Mouse (Mus musculus): Measurements from ENCODE around the gene Cbr2. TPM values are rescaled to one million over a fixed set of nuclear protein-coding genes. Genes with fewer than 3 reads are reported as not detected.

Cbr2 gene
- polyA plus RNA-seq, 1 experiment from 2014 or later: 0.51 TPM

- 54% methylated on average over 12 of the region's 12 CpGs for WGBS
Observed at GRCm38 (mm10) chr11:120727564-120727963, 4.3 kb downstream of the Cbr2 start.

DNA sequence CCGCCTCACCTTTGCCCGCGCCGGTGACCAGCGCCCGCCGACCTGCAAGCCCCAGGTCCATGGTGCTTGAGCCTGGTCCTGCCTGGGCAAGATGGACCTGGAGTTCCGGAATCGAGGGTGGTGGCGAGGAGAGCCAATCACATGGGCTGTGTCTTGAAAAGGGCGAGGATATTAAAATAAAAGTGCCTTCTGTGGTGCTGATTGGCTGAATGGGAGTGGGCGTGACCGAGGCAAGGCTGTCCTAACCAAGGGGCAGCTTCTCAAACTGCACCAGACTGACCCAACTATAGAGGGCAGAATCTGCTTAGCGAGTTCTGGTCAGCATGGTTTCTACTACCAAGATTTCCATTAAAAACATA lies 4.8 kb downstream of the Cbr2 start, which contains the start of gene Dcxr:
TSS of gene Dcxr (minus strand) at position 113 of the 359 bp plus-strand sequence.
- Histone ChIP-seq H3K9ac (replicated peaks; ENCODE audit: low read length) (peak within 1 kb of the TSS; percentile 57), H3K4me2 (ENCODE audit: low read length) (peak within 1 kb of the TSS; percentile 80), H3K27me3 (ENCODE audit: control insufficient read depth, insufficient read depth, low read length) (no peaks in the 10 kb centered on the region), H3K9me3 (ENCODE audit: control insufficient read depth, low read length) (no peaks in the 10 kb centered on the region), H3K4me1 (ENCODE audit: control insufficient read depth, insufficient read depth, low read length) (peaks cover 11% of the 10 kb centered on the region), H3K27ac (replicated peaks; ENCODE audit: low read depth, low read length) (no peak within 1 kb of the TSS), H3K36me3 (ENCODE audit: control insufficient read depth, insufficient read depth, low read length) (no peaks in the 10 kb centered on the region), H3K4me3 (replicated peaks; ENCODE audit: low read depth, low read length) (peak within 1 kb of the TSS; percentile 41)
- ATAC-seq (ENCODE audit: low FRiP score, low TSS enrichment) (peak; percentile 71), DNase-seq (peak; percentile 78)
- WGBS: under 1% methylated on average over 14 of the region's 14 CpGs

More at GRCm38 (mm10) chr11:120727564-120727963, 4.3 kb downstream of the Cbr2 start:
- H3K36me3 ChIP-seq (ENCODE audit: control insufficient read depth, insufficient read depth, low read length): no peaks in the 10 kb centered on the region
- DNase-seq (no peak), ATAC-seq (ENCODE audit: low FRiP score, low TSS enrichment) (no peak)
- no peak overlapping the region for H3K4me3 ChIP-seq (replicated peaks; ENCODE audit: low read depth, low read length)
- H3K4me2 ChIP-seq (ENCODE audit: low read length): no peak overlapping the region
- peaks cover 7% of the 10 kb centered on the region for H3K4me1 ChIP-seq (ENCODE audit: control insufficient read depth, insufficient read depth, low read length)
- no peak overlapping the region for H3K27ac ChIP-seq (replicated peaks; ENCODE audit: low read depth, low read length)
- H3K9ac ChIP-seq (replicated peaks; ENCODE audit: low read length): no peak overlapping the region
- no peaks in the 10 kb centered on the region for H3K9me3 ChIP-seq (ENCODE audit: control insufficient read depth, low read length)
- no peaks in the 10 kb centered on the region for H3K27me3 ChIP-seq (ENCODE audit: control insufficient read depth, insufficient read depth, low read length)

DNA sequence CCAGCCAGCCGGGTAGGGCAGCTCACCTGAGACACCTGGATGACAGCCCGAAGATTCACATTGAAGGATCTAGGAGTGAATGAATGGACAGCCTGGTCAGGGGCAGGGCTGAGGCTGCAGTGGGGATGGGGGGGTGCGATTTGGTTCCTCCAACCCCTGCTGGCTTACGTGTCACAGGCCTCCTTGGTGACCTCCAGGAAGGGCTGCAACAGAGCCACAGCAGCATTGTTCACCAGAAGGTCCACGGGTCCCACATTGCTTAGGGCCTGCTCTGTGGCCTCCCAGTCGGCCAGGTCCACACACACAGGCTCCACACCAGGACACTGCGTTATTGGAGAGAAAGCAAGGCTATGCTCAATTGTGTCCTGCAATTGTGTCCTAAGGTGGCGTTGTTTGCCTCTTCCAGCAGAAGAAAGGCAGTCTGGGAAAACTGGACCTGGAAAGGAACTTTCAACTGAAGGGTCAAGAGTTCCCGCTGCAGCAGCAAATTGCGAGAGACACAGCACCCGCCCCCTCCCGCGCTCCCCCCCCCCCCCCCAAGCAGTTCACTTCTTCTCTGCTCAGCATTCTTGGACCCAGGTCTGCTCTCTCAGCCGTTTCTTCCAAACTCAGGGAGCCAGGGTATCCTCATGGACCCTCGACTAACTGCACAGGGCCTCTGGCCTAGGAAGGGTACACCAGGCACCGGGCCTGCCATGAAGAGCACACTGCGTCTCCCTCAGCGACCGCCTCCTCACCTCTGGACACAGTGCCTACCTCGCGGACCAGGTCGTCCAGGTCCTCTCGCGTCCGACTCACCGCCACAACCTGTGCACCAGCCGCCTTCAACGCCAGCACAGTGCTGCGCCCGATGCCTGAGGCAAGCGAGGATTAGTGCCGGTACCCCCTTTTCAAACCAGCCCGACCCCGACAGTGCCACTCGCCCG lies 5.4 kb downstream of the Cbr2 start:
- H3K27ac ChIP-seq (replicated peaks; ENCODE audit: low read depth, low read length): no peak overlapping the region
- DNase-seq: no peak
- peaks cover 13% of the 10 kb centered on the region for H3K4me1 ChIP-seq (ENCODE audit: control insufficient read depth, insufficient read depth, low read length)
- peak overlapping the region; percentile 41 for H3K4me3 ChIP-seq (replicated peaks; ENCODE audit: low read depth, low read length)
- peak; percentile 9 for ATAC-seq (ENCODE audit: low FRiP score, low TSS enrichment)
- no peaks in the 10 kb centered on the region for H3K36me3 ChIP-seq (ENCODE audit: control insufficient read depth, insufficient read depth, low read length)
- 18% methylated on average over 34 of the region's 36 CpGs for WGBS
- no peaks in the 10 kb centered on the region for H3K27me3 ChIP-seq (ENCODE audit: control insufficient read depth, insufficient read depth, low read length)
- no peaks in the 10 kb centered on the region for H3K9me3 ChIP-seq (ENCODE audit: control insufficient read depth, low read length)
- peak overlapping the region; percentile 80 for H3K4me2 ChIP-seq (ENCODE audit: low read length)
- peak overlapping the region; percentile 57 for H3K9ac ChIP-seq (replicated peaks; ENCODE audit: low read length)

GRCm38 (mm10) chr11:120723509-120723908 lies 8.4 kb downstream of the Cbr2 start:
- no peaks in the 10 kb centered on the region for H3K27me3 ChIP-seq (ENCODE audit: control insufficient read depth, insufficient read depth, low read length)
- no peak overlapping the region for H3K9ac ChIP-seq (replicated peaks; ENCODE audit: low read length)
- WGBS: 84% methylated on average over 7 of the region's 7 CpGs
- peaks cover 12% of the 10 kb centered on the region for H3K36me3 ChIP-seq (ENCODE audit: control insufficient read depth, insufficient read depth, low read length)
- no peaks in the 10 kb centered on the region for H3K9me3 ChIP-seq (ENCODE audit: control insufficient read depth, low read length)
- H3K27ac ChIP-seq (replicated peaks; ENCODE audit: low read depth, low read length): no peak overlapping the region
- ATAC-seq (ENCODE audit: low FRiP score, low TSS enrichment) (no peak), DNase-seq (no peak)
- H3K4me2 ChIP-seq (ENCODE audit: low read length): no peak overlapping the region
- H3K4me1 ChIP-seq (ENCODE audit: control insufficient read depth, insufficient read depth, low read length): peaks cover 19% of the 10 kb centered on the region
- H3K4me3 ChIP-seq (replicated peaks; ENCODE audit: low read depth, low read length): no peak overlapping the region

- peaks cover 18% of the 10 kb centered on the region for H3K36me3 ChIP-seq (ENCODE audit: control insufficient read depth, insufficient read depth, low read length)
- peak overlapping the region; percentile 91 for H3K4me2 ChIP-seq (ENCODE audit: low read length)
- peak overlapping the region; percentile 86; the same call in 1 of the 2 replicates for H3K9ac ChIP-seq (replicated peaks; ENCODE audit: low read length)
- ATAC-seq (ENCODE audit: low FRiP score, low TSS enrichment) (no peak), DNase-seq (no peak)
- H3K9me3 ChIP-seq (ENCODE audit: control insufficient read depth, low read length): no peaks in the 10 kb centered on the region
- H3K4me1 ChIP-seq (ENCODE audit: control insufficient read depth, insufficient read depth, low read length): peaks cover 19% of the 10 kb centered on the region
- H3K27ac ChIP-seq (replicated peaks; ENCODE audit: low read depth, low read length): no peak overlapping the region
- 86% methylated on average over 11 of the region's 11 CpGs for WGBS
- H3K4me3 ChIP-seq (replicated peaks; ENCODE audit: low read depth, low read length): peak overlapping the region; percentile 75
- no peaks in the 10 kb centered on the region for H3K27me3 ChIP-seq (ENCODE audit: control insufficient read depth, insufficient read depth, low read length)
Observed at GRCm38 (mm10) chr11:120722761-120723382, 9.0 kb downstream of the Cbr2 start.

DNA sequence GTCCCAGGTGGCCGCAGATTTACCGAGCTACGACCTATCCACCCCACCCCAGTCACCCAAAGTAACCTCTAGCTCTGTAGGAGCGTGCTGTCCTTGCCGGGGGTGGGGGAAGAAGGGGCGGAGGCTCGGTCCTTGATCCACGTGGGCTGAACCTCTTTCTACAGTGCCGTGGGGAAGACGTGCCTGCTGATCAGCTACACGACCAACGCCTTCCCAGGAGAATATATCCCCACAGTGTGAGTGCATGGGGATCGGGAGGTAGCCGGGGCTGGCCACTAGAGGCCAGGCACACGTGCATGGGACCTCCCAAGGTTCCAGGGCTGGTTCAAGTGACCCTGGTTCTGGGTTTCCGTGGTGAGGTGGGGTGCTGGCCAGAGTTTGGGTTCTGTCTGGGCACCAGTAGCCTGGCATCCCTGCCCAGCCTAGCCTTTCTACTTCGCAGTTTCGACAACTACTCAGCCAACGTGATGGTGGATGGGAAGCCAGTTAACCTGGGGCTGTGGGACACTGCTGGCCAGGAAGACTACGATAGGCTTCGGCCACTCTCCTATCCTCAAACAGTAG lies 9.8 kb downstream of the Cbr2 start:
- peak overlapping the region; percentile 86 for H3K9ac ChIP-seq (replicated peaks; ENCODE audit: low read length)
- peaks cover 19% of the 10 kb centered on the region for H3K4me1 ChIP-seq (ENCODE audit: control insufficient read depth, insufficient read depth, low read length)
- peak overlapping the region; percentile 74; the same call in 1 of the 2 replicates for H3K27ac ChIP-seq (replicated peaks; ENCODE audit: low read depth, low read length)
- peak; percentile 39 for DNase-seq
- WGBS: 20% methylated on average over 21 of the region's 21 CpGs
- H3K4me3 ChIP-seq (replicated peaks; ENCODE audit: low read depth, low read length): peak overlapping the region; percentile 75
- ATAC-seq (ENCODE audit: low FRiP score, low TSS enrichment): no peak
- no peaks in the 10 kb centered on the region for H3K27me3 ChIP-seq (ENCODE audit: control insufficient read depth, insufficient read depth, low read length)
- H3K36me3 ChIP-seq (ENCODE audit: control insufficient read depth, insufficient read depth, low read length): peaks cover 24% of the 10 kb centered on the region
- no peaks in the 10 kb centered on the region for H3K9me3 ChIP-seq (ENCODE audit: control insufficient read depth, low read length)
- peak overlapping the region; percentile 91 for H3K4me2 ChIP-seq (ENCODE audit: low read length)

DNA sequence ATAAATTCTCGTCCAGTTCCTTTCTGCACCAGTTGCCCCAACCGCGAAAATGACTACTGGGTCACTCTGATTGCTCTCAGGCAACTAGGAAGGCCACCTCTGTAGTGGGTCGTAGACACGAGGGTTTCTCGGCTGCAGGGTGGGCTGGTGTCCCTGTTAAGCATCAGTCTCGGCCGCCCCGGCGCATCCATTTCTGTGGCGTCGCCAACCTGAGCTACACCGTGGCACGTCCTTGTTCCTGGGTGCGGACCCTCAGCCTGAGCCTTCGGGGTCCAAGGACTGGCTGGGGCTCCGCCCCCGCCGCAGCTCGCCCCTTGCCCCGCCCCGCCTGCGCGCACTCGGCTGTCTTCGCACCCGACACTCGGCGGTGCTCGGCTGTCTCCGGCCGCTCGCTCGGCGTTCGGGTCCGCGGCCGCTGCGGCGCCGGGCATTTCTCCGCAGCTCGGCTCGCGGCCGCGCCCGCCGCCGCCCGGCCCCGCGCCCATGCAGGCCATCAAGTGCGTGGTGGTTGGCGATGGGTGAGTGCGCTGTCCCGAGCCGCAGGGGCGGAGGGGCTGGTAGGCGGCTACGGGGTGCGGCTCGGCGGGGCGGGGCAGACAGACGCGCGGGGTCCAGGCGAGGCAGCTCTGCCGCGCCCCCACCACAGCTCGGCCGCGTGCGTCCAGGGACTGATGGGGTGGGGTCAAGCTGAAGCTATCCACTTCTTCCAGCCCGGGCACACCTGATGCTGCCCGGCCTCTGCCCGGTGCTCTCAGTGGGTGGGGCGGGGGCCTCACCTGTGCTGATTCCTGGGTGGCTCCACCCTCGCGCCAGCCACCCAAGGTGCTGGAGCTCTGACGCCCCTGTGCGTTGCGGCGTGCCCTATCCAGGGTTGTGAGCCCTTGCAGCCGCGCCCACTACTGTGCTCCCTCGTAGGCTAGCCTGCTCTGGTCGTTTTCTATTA lies 10.5 kb downstream of the Cbr2 start, which contains the start of gene Rac3:
TSS of gene Rac3 (plus strand) at position 347 of the 943 bp plus-strand sequence.
- H3K9me3 ChIP-seq (ENCODE audit: control insufficient read depth, low read length): no peaks in the 10 kb centered on the region
- peak within 1 kb of the TSS; percentile 75 for H3K4me3 ChIP-seq (replicated peaks; ENCODE audit: low read depth, low read length)
- DNase-seq (peak; percentile 94), ATAC-seq (ENCODE audit: low FRiP score, low TSS enrichment) (peak; percentile 86)
- WGBS: 1% methylated on average over 87 of the region's 90 CpGs
- H3K27ac ChIP-seq (replicated peaks; ENCODE audit: low read depth, low read length): peak within 1 kb of the TSS; percentile 74
- H3K27me3 ChIP-seq (ENCODE audit: control insufficient read depth, insufficient read depth, low read length): no peaks in the 10 kb centered on the region
- peak within 1 kb of the TSS; percentile 91 for H3K4me2 ChIP-seq (ENCODE audit: low read length)
- peak within 1 kb of the TSS; percentile 86 for H3K9ac ChIP-seq (replicated peaks; ENCODE audit: low read length)
- peaks cover 29% of the 10 kb centered on the region for H3K36me3 ChIP-seq (ENCODE audit: control insufficient read depth, insufficient read depth, low read length)
- H3K4me1 ChIP-seq (ENCODE audit: control insufficient read depth, insufficient read depth, low read length): peaks cover 14% of the 10 kb centered on the region

- WGBS: 7% methylated on average over 17 of the region's 17 CpGs
- H3K36me3 ChIP-seq (ENCODE audit: control insufficient read depth, insufficient read depth, low read length): peaks cover 35% of the 10 kb centered on the region
- H3K27ac ChIP-seq (replicated peaks; ENCODE audit: low read depth, low read length): peak overlapping the region; percentile 74
Observed at GRCm38 (mm10) chr11:120720450-120720849, 11.5 kb downstream of the Cbr2 start.

More at GRCm38 (mm10) chr11:120720450-120720849, 11.5 kb downstream of the Cbr2 start:
- H3K4me3 ChIP-seq (replicated peaks; ENCODE audit: low read depth, low read length): peak overlapping the region; percentile 75
- H3K9me3 ChIP-seq (ENCODE audit: control insufficient read depth, low read length): no peaks in the 10 kb centered on the region
- peak overlapping the region; percentile 91 for H3K4me2 ChIP-seq (ENCODE audit: low read length)
- DNase-seq: peak; percentile 93
- peaks cover 14% of the 10 kb centered on the region for H3K4me1 ChIP-seq (ENCODE audit: control insufficient read depth, insufficient read depth, low read length)
- peak overlapping the region; percentile 86 for H3K9ac ChIP-seq (replicated peaks; ENCODE audit: low read length)
- ATAC-seq (ENCODE audit: low FRiP score, low TSS enrichment): no peak
- no peaks in the 10 kb centered on the region for H3K27me3 ChIP-seq (ENCODE audit: control insufficient read depth, insufficient read depth, low read length)

All from midbrain, embryonic 14.5 days (tissue).